Mouse (Mus musculus) mesoderm, embryonic 11.5 days (tissue): Measurements from ENCODE around the gene Arhgef16.

Experiments
- DNase-seq: peaks from one replicate; pipeline ENCODE4 v3.0.0-alpha.2; 2012; ENCODE audit warnings: low read depth, low spot score

The Arhgef16 gene

DNA sequence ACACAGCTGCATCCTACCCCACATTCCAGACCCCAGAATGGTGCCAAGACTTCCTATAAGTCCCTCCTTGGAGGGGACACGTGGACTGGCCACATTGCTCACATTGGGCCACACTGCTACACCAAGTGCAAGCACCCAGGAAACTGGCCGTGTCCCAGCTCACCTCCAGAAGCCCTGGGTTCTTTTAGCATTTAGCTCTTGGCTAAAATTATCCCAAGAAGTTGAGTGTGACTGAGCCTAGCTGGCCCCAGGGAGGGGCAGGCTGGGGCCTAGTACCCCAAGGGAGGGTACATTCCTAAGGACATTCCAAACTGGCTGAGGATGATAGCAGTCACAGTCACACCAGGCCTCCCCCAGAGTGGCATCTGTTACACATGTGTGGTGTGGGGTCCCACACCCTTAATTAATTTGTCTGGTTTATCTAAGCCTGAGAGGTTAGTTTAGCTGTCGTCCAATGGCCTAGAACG is 7.7 kb downstream of the Arhgef16 start:
- peak; percentile 55 for DNase-seq

DNA sequence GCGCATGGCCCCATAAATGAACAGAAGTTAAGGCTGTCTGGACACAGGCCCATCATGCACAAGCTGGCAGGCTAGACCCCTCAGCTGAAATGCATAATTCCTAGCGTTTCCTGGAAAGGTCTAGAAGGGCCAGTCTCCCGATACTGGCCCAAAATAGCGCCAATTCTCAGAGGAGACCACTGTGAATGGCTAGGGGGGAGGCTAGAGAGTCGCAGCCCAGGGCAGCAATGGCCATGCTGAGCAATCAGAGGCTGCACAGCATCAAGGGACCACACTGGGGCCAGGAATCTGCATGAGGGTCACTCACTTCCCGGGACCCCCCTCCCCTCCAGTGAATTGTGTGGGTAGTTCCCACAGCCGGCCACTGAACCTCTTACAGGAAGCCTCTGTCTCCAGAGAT is 17.8 kb downstream of the Arhgef16 start:
- DNase-seq: no peak

DNA sequence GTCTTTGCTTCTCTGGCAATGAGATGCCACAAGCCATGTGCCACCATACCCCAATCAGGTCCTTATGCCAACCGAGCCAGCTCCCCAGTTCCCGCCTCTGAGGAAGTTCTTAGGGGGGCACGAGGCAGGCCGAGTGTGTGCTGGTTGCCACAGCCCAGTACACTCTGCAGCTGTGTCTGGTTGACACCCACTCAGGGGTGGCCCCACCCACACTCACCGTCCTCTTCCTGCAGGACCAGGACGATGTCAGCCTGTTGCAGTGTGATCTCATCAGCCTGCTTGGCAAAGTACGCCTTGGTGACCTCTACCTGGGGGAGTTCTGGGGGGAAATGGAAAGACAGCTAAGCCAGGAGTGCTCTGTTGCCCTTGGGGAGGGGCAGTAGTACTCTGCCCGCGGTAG is 22.0 kb downstream of the Arhgef16 start:
- DNase-seq: no peak

DNA sequence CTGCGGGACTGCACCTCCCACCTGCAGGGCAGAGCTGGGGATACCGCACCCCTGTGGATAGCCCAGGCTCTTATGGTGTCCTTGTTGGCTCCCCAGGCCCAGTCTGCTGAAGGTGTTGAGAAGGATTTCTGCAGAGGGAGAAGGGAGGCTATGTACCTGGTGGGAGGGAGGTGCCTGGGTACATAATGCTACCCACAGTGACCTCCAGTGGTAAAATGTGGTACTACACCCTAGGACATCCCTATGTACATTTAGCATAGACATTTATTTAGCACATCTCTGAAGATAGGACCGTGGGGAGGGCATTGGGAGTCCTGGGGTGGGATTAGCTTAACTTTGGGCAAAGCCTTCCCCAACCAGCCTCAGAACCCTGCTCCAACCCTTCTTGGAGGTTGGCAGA is 28.5 kb downstream of the Arhgef16 start:
- DNase-seq: peak; percentile 85

DNA sequence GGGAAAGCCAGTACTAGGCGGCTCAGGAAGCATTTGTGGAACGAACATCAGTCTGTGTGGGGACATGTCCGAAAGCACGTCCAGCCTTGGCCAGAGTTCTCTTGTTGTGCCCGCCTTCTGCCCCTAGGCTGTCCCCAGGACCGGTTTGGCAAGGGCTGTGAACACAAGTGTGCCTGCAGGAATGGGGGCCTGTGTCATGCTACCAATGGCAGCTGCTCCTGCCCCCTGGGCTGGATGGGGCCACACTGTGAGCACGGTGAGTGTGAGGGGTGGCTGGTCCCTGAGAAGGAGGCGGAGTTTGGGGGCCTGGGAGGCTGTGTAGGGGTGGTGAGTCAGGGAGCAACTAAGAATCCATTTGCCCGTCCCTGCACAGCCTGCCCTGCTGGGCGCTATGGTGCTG is 32.0 kb downstream of the Arhgef16 start:
- DNase-seq: no peak

DNA sequence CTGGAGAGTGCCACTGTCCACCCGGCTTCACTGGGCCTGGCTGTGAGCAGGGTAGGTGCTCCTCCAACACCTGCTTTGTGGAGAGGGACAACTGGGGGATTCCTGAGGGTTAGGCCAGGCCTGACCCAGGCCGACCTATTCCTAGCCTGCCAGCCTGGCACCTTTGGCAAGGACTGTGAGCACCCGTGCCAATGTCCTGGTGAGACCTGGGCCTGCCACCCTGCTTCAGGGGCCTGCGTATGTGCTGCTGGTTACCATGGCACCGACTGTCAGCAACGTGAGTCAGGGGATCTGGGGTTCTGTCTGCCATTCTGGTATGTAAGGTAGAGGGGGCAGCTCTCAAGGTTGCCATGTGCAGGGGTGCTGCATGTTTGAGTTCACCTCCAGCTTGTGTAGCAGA is 34.0 kb downstream of the Arhgef16 start:
- DNase-seq: no peak

DNA sequence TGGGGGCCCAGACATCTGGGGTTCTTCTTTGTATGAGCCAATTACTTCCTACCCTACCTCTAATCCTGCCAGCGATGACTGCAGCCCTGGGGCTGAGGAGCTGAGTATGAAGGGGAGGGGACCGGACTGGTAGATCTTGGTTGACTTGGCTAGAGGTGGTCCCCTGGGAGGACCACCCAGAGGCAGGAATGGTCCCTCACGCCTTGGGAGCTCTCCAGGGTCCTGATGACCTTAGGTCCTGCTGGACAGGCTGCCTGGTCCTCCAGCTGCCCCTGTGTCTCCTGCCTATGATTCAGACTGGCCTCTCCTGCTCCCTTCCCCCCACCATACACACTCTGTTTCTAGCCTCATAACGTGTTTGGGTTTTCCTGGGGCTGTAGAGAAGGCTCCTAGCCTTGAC is 39.4 kb downstream of the Arhgef16 start:
- DNase-seq: peak; percentile 58

DNA sequence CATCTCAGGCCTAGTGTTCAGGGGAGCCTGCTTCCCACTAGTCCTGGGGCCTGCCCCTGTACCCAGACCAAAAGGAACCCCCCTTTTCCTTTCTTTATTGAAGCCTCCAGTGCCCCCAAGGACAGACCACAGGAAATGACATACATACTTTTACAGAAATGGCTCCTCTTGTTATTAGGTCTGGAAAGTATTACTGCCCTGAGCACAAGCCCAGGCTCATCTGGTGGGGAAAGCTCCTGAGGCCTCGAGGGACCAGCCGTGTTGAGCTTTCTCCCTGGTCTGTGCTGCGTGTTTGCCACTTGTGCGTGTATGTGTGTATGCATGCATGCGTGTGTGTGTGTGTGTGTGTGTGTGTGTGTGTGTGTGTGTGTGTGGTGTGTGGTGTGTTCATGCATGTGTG is 40.7 kb downstream of the Arhgef16 start:
- no peak for DNase-seq

DNA sequence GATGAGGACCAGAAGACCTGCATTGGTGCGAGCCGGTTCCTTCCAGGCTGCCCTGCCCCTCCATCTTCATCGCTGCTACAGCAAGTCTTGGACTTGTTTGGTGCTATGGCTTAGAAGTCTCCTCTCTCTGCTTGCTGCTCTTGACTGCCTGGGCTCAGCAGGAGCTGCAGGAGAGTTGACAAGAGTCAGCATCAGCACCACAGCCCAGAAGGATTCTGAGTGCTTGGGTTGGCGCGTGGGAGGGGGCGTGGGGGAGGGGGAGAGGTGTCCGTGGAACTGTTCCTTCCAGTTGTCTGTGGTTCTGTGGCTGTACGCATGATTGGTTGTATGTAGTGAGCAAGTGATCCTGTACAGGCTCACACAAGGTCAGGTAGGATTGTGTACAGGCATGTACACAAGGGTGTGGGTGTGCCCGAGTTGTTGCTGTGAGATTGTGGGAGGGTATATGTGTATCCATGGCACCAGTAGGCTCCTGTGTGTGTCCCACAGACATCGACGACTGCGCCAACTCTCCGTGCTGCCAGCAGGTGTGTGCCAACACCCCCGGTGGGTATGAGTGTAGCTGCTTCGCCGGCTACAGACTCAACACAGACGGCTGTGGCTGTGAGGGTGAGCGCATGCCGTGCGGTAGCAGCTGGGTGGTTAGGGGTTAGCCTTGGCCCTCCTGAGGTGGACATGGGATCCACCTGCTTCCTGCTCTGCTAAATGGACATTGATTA is 48.8 kb downstream of the Arhgef16 start:
- no peak for DNase-seq

DNA sequence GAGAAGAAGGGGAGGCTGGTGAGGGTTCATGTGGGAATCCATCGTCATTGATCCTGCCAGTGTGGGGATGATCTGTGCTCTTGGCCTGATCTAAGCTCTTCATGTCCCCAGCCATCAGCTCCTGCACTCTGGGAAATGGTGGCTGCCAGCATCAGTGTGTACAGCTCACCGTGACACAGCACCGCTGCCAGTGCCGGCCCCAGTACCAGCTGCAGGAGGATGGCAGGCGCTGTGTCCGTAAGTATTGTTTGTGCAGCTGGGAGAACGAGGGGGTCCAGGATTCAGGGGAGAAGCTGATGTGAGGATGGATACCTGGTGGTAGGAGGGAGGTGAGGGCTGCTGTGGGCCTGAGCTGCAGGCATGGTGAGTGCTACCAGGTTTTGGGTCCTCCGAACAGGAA is 52.2 kb downstream of the Arhgef16 start:
- no peak for DNase-seq

DNA sequence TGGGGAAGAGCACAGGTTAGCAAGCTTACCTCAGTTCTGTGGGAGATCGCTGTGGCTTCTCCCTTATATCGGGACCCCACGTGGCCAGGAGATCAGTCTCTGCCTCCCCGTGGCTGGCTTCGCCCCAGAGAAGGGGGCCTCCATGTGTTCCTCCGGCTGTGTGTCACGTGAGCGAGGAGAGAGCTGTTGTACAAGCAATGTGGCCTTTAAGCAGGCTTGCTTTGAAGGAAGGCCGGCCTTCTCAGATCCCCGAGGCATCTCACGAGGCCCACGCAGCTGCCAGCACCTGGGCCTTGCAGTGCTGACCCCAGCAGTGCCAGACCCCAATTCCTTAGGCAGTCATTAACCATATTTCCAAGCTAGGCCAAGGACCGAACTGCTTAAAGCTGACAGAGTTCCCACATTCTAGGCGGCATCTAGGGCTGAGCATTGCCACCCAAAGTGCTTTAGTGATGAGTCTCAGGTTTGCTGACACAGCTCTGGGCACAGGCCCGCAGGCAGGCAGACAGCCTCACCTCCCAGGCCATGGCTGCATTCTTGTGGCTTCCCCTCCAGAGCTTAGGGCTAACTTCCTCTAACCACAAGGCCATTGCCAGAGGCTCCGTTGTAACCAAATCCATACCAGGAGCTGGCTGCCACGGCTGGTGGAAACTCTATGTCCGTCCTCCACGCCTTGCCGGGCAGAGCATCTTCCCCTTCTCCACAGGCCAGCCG is 53.2 kb downstream of the Arhgef16 start:
- DNase-seq: no peak

DNA sequence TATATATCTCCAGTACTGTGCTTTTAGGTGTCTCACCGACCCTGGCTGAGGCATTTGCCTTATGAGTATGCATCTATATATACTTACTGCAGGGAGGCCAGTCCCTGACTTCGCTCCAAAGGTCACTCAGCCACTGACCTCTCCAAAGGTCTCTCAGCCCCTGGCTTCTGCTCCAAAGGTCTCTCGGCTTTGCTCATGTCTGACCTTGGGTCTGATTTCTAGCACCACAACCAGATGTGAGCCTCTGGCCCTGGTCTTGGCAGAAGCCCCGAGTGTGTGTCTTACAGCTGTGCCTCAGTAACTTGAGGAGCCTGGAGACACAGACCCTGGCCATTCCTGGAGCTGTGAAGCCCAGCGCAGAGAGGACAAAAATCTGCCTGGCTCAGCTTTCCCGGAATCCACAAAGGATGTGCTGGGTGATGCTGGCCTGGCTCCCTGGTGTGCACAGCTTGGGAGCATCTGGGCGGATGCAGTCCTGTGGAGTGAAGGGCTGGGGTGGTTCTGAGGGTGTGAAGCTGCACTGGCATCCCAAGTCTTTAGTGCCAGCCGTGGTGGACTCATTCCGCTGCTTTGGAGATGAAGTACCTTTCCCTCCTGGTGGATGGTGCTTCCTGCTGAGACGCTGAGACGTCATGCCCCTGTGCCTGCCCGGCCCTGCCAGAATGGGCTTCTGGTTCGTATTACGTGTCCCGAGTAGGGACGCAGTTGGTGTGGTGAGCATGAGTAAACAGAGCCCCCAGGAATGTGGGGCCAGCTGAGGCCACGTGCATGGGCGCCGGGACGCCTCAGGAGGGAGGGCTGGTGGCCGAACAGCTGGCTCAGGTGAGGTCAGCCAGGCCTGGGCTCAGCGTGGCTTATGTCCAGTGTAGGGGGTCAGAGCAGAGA is 54.0 kb downstream of the Arhgef16 start:
- DNase-seq: no peak

DNA sequence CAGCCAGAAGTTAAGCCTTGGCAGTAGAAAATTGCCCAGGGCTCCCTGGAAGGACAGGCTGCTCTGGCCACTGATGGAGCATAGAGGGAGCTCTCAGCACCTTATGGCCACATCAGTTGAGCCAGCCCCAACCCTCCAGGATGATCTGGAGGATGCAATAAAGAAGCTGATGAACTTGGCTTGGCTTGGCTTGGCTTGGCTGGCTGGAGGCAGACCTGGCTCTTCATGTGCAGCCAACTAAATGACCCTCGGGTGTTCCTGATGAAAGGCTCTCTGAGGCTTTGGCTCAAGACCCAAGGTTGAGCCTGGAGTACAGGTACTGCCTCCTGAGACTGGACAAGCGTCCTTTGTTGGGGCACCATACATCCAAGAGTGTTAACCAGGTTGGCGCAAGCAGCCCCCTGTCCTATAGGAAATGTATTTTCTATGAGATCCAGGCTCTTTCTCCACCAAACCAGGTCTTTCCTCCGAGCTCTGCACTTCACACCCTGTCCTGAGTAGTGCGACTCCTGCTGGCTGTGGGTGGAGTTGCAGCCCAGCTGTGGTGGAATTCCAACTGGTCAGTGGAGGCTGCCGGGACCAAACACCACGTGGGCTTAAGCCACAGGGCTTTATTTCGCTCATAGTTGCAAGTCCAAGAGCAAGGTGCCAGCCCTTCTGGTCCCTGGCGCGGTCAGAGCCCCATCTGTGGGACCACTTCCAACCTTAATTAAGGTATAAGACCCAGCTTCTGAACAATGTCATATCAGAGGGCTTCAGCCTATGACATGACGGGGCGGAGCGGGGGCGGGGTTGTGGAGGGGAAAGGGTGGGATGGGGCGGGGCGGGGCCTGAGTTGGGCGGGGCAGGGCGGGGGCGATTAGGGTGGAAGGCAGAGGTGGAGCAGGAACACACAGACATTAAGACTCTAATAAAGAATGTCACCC is 55.1 kb downstream of the Arhgef16 start:
- DNase-seq: peak; percentile 93

DNA sequence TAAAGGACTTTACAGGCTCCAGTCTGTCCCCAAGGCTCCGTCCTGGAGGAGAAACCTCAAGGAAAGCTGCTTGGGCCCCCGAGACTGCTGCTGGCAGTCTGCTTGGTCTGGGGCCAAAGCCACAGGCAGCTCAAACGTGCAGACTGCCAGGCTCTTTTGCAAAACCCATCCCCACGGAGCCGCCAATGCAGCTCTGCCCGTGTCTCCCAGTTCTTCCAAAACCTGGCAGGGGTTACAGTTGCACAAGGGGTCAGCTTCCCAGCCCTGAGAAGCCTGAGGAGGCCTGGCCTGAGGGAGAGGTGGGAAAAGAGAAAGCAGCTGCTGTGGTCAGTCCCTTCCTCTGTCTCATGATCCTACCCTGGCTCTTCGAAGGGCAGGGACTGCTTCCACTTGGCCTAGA is 56.1 kb downstream of the Arhgef16 start:
- no peak for DNase-seq

DNA sequence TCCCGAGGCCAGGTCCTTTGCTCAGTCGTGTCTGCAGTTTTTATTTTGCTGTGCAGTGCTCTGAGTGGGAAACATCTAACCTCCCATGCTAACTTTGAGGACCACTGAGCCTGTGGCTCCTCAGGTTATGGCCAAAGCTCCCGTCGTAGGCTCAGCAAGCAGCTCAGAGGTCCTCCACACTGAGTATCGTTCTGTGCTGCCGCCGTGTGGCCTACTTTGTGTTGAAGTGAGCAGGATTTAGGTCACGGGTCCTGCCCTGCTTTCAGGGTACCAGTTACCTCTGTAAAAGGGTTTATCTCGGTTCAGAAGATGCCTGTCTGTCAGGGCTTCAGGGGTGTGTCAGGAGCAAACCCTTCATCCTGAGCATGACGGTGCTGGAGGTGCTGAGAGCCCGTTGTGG is 60.9 kb downstream of the Arhgef16 start:
- DNase-seq: no peak

DNA sequence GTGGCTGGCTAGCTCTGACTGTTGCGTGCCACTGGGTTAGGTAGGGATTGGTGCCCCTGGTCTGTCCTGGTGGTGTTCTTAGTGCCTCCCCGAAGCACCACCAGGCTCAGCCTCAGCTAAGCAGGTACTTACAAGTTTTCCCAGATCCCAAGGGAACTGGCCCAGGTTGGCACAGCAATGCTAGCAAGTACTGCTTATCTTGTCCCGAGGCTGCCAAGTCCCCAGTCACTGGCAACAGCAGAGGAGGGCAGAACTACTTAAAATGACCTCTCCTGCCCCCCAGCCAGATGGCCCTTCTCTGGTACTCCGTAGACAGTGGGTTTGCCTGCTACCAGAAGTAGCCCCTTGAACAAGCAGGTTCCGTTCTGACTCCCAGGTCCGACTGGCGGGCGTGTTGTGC is 62.3 kb downstream of the Arhgef16 start:
- DNase-seq: no peak

DNA sequence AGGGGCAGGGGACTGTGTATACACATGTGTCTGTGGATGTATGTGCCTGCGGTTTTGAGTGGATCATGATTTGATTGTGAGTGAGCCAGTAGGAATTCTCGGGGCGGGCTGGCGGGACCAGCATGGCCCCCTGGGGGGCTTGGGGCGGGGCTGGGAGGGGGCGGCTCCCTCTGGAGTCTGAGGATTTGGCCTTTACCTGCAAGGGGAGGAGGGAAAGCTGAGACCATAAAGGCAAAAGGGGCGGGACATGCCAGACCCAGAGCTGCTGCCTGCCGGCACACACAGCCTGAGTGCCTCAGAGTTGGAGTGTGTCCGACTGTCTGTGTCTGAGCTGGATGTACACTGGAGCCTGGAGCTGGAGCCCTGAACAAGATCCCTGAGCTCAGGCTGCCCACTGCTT is 64.2 kb downstream of the Arhgef16 start:
- DNase-seq: peak; percentile 52

DNA sequence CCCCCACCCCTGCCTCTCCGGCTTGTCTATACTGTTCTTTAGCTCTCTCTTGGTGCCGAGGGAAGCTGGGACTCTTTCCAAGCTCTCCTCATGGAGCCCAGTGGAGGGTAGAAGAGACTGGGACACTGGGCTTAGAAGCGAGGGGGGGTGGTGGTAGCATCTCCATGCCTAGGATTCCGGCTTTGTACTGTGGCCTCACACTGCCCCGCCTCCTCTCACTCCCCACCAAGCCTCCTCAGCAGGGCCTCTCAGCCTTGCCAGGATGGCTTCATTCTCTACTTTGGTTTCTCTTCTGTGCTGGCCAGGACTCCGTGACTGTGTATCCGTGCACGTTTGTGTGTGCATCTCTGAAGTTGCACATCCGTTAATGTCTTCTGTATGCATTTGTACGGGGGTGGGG is 64.6 kb downstream of the Arhgef16 start:
- no peak for DNase-seq

DNA sequence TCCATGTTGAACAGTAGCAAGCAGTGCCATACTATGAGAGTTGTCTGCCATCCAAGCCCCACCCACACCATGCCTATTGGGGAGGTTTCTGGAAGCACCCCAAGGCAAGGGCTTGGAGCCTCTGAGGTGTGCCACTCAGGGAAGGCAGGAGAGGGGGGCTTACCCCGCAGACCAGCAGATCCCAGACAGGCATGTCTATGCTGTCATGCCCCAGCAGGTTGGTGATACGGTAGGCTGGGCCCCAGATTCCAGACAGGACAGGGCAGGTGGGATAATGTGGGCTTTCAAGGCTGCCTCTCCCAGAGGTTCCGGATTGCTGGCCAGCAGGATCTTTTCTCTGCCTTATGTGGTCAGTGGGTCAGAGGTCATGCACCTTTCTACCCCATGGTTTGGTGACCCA is 65.5 kb downstream of the Arhgef16 start:
- no peak for DNase-seq

DNA sequence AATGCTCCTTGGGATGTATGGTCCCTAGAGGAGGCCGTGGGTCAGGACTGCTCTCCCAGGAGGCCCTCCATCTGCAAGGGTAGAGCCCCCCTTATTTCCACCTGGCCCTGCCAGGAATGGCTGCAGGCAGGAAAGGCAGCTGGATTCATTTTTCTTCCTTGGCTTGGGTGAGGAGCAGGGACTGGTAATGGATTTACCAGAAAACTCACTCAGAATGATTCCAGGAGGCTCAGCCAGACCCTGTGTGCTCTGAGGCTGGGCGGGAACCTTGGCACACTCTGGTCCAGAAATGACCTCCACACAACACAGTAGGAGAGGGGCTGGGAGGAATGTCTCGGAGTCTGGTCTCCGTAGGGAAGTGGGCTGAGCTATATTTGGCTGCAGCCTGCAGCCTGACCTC is 69.2 kb downstream of the Arhgef16 start:
- DNase-seq: no peak

DNA sequence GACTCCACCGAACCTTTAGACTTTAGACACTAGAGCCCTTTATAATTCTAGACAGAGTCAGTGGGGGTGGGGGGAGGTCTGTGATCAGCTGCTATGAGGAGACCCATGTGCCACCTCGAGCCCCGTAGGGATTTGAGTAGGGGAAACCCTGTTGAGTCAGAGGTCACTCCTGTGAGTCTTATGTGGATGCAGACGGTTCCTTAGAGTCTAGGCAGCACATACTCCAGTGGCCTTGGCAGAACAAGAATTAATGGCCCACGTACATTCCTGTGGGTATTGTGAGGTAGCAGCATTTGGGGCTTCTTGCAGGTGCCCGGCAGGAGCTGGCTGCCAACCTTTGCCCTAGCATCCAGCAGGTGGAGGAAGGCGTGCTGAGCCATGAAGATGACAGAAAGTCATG is 70.1 kb downstream of the Arhgef16 start:
- no peak for DNase-seq
